Mouse (Mus musculus): ENCODE data around the gene Inpp5b. TPM values are rescaled to one million over a fixed set of nuclear protein-coding genes. Genes with fewer than 3 reads are reported as not detected.

The Inpp5b gene
- 43.2 and 49.7 TPM in 2 replicates for polyA plus RNA-seq (2015; fragmentation: Nextera tagmentation; extraction: Ambion mirVana)

DNA sequence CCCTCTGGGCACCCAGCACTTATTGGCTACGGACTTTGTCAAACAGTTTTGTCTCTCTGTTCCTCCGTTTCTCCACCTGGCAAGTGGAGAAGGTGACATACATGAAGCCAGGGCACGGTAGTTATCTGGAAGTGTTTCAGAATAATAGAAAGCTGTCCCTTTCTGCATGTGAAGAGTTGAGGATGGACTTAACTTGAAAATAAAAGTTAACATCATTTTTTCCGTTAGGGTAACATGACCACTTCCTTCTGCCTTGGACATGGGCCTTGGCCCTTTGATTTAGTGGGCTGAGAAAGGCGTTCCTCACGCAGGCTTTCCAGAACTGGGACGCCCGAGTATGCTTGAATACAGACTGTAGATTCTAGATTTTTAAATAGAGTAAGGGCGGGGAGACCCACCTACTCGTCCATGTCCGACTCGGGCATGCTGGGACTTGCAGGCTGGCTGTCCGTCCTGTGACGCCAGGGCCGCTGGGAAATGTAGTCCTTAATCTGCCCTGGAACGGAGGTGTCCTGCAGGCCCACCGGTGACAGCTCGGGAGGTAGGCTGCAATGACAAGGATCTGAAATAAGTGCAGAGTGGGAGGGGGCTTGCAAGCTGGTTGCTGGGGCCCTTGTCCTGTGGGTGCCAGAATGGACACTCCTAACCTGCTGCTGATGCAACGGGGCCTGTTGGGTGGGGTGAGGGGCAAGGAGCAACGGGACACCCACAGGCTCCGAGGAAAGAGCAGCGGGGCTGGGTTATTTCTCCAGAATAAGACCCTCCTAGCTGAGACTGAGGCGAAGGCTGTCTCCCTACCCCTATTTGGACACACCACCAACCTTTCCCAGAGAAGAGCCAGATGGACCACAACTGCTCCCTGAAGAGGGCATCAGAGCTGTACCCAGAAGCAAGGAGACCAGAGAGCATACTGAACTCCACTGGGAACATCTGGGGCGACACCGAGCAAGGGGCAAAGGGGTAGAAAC, at the start of gene Inpp5b:
TSS of gene Inpp5b (plus strand) at position 475 of the 968 bp plus-strand sequence.
- peak within 1 kb of the TSS; percentile 67 for H3K9ac ChIP-seq
- H3K4me2 ChIP-seq = peak within 1 kb of the TSS; percentile 67
- DNase-seq = peak; percentile 63
- no peak within 1 kb of the TSS for H3K27ac ChIP-seq
- no peaks in the 10 kb centered on the region for H3K9me3 ChIP-seq (replicated peaks)
- H3K4me1 ChIP-seq (replicated peaks) = peaks cover 37% of the 10 kb centered on the region
- peak within 1 kb of the TSS; percentile 59 for H3K4me3 ChIP-seq (replicated peaks)
- 14% methylated on average over 25 of the region's 25 CpGs for WGBS (ENCODE audit: insufficient replicate concordance)
- no peaks in the 10 kb centered on the region for H3K27me3 ChIP-seq
- ATAC-seq (ENCODE audit: low read depth) = peak; percentile 79
- no peaks in the 10 kb centered on the region for H3K36me3 ChIP-seq

DNA sequence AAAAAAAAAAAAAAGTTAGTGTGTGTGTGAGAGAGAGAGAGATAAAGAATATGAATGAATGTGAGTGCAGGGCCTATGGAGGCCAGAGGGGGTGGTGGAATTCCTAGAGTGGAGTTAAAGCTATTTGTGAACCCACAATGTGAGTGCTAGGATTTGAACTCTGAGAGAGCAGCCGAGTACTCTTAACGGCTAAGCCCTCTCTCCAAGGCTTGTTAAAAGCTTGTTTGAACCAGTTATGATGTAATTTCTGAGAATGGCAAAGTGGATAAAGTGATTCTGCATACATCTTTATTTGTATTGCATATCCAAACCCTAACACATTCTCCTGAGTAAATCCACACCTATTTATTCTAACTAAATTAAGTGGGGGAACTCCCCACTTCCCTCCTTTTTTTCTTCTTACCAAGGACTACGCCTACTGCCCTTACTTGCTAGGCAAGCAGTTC, 49.2 kb upstream of the Inpp5b start:
- no peaks in the 10 kb centered on the region for H3K27me3 ChIP-seq
- peak overlapping the region; percentile 60; the same call in 1 of the 2 replicates for H3K27ac ChIP-seq
- DNase-seq = no peak
- peaks cover 49% of the 10 kb centered on the region for H3K4me1 ChIP-seq (replicated peaks)
- ATAC-seq (ENCODE audit: low read depth) = no peak
- H3K9ac ChIP-seq = peak overlapping the region; percentile 87
- H3K9me3 ChIP-seq (replicated peaks) = no peaks in the 10 kb centered on the region
- peaks cover 14% of the 10 kb centered on the region; the same call in 1 of the 2 replicates for H3K36me3 ChIP-seq
- peak overlapping the region; percentile 85 for H3K4me3 ChIP-seq (replicated peaks)
- WGBS (ENCODE audit: insufficient replicate concordance) = 28% methylated on average over 3 of the region's 3 CpGs
- H3K4me2 ChIP-seq = peak overlapping the region; percentile 85

DNA sequence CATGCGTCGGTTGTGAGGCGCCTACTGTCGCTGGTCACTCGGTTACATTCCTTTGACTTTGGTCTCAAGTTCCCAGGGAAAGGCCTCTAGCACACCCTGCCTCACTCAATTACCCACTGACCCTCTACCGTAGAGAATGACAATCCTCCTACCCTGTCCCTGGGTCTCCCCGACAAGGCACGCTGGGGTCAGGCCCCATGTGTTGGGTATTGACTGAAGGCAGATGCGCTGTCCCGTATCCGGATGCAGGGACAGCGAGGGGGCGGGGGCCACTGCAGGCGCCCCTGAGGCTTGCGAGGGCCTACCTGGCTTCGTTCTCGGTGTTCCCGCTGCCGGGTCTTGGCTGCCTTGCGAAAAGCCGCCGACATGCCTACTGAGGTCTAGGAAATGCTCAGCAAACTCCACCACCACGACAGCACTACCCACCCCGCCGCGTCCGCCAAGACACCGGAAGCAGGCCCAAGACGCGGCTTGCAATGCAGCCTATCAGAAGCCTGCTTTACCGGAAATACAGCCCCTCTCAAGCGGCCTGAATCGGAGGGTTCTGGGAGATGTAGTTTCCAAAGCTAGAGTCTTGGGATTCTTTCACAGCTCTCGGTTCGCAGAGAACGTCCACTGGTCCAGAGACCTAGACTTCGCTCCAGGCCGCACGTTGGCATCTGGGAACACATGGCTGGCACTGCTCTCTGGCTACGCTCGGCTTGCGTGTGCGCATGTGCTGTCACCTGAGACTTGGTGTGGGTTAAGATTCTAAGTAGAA, 48.3 kb upstream of the Inpp5b start, which contains the start of gene Utp11:
TSS of gene Utp11 (minus strand) at position 466 of the 760 bp plus-strand sequence.
- Histone ChIP-seq H3K36me3 (peaks cover 5% of the 10 kb centered on the region; the same call in 1 of the 2 replicates), H3K9ac (peak within 1 kb of the TSS; percentile 87), H3K4me3 (replicated peaks) (peak within 1 kb of the TSS; percentile 85), H3K27me3 (no peaks in the 10 kb centered on the region), H3K9me3 (replicated peaks) (no peaks in the 10 kb centered on the region), H3K4me1 (replicated peaks) (peaks cover 49% of the 10 kb centered on the region), H3K27ac (peak within 1 kb of the TSS; percentile 60), H3K4me2 (peak within 1 kb of the TSS; percentile 85)
- peak; percentile 95 for ATAC-seq (ENCODE audit: low read depth)
- peak; percentile 83 for DNase-seq
- WGBS (ENCODE audit: insufficient replicate concordance) = under 1% methylated on average over 43 of the region's 43 CpGs

DNA sequence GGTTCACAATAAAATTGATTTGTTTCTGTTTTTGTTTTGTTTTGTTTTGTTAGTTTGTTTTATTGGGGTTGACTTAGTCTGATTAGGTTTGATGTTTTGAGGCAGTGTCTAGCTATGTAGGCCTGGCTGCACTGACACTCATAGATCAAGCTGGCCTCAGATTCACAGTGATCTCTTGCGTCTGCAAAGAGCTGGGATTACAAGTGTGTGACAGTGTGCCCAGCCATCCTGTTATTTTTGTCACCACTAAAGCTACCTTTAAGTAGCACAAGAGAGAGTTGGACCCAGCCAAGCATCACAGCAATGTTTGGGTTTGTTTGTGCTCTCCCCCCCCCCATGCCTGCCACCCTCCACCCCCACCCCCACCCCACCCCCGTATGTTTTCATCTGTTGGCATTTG, 47.1 kb upstream of the Inpp5b start:
- H3K9ac ChIP-seq = no peak overlapping the region
- ATAC-seq (ENCODE audit: low read depth) = no peak
- no peaks in the 10 kb centered on the region; the same call in 1 of the 2 replicates for H3K36me3 ChIP-seq
- H3K9me3 ChIP-seq (replicated peaks) = no peaks in the 10 kb centered on the region
- H3K27me3 ChIP-seq = 0 out of 2 replicates have a peak, but pooled peaks cover 2% of the 10 kb centered on the region
- no peak for DNase-seq
- H3K4me2 ChIP-seq = no peak overlapping the region
- 79% methylated on average over 2 of the region's 2 CpGs for WGBS (ENCODE audit: insufficient replicate concordance)
- H3K4me3 ChIP-seq (replicated peaks) = no peak overlapping the region
- no peak overlapping the region for H3K27ac ChIP-seq
- peaks cover 52% of the 10 kb centered on the region for H3K4me1 ChIP-seq (replicated peaks)

DNA sequence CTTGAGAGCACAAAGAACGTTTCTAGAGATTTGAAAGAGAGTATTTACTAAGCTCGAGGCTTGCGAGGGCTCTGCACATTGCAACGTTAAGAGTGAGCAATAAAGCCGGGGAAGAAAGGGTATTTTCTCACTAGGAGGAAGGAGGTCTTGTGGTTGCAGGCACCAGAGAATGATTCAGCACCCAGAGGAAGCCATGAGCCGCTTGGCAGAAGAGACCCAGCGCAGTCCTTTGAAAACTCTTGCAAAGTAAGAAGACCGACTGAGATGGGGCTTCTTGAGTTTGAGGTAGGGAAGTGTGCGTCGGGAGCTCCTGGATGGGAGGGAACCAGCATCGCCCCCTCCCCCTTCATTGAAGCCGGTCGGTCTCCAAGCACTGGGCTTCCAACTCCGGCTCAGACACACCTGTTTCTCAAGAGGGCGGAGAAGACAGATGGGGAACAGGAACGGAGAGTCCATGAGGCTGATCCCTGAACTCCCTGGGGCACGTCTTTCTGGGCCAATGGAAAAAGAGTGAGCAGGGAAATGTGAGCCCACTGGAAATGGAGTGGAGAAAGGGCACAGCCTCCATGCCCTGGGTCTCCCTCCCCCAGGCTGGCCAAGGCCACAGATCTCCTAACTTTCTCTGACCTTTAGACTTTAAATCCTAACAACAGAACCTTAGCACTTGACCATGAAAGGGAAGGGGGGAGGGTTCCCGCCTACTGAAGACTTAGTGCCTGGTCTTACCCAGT, 45.7 kb upstream of the Inpp5b start:
- H3K27me3 ChIP-seq = peaks cover 11% of the 10 kb centered on the region; the same call in 1 of the 2 replicates
- no peaks in the 10 kb centered on the region for H3K9me3 ChIP-seq (replicated peaks)
- peak overlapping the region; percentile 52 for H3K9ac ChIP-seq
- WGBS (ENCODE audit: insufficient replicate concordance) = 6% methylated on average over 18 of the region's 18 CpGs
- DNase-seq (no peak), ATAC-seq (ENCODE audit: low read depth) (no peak)
- H3K4me2 ChIP-seq = peak overlapping the region; percentile 48
- H3K27ac ChIP-seq = peak overlapping the region; percentile 30
- peak overlapping the region; percentile 22 for H3K4me3 ChIP-seq (replicated peaks)
- no peaks in the 10 kb centered on the region for H3K36me3 ChIP-seq
- peaks cover 61% of the 10 kb centered on the region for H3K4me1 ChIP-seq (replicated peaks)

DNA sequence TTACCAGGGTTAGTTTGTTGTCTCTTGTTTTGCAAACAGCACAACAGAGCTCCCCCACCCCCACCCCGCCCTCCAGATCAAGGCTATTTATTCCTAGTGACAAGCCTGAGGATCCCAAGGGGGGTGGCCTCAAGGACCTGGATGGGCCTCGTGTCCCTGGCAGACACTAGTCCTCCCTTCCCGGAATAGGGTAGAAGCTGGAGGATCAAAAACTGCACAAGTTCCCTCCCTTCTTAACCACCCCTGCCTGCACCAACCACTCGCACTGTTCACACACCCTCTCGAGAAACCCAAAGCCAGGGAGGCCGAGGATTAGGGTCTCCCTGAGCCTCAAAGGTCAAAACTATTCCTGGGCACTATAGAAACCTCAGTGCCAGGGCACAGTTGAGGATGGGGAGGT, 41.9 kb upstream of the Inpp5b start:
- no peak for ATAC-seq (ENCODE audit: low read depth)
- H3K36me3 ChIP-seq = no peaks in the 10 kb centered on the region
- peaks cover 17% of the 10 kb centered on the region; the same call in 1 of the 2 replicates for H3K27me3 ChIP-seq
- DNase-seq = no peak
- 26% methylated on average over 6 of the region's 6 CpGs for WGBS (ENCODE audit: insufficient replicate concordance)
- no peaks in the 10 kb centered on the region for H3K9me3 ChIP-seq (replicated peaks)
- H3K9ac ChIP-seq = peak overlapping the region; percentile 80
- H3K4me3 ChIP-seq (replicated peaks) = peak overlapping the region; percentile 75
- peak overlapping the region; percentile 67 for H3K27ac ChIP-seq
- peaks cover 70% of the 10 kb centered on the region for H3K4me1 ChIP-seq (replicated peaks)
- peak overlapping the region; percentile 98 for H3K4me2 ChIP-seq

DNA sequence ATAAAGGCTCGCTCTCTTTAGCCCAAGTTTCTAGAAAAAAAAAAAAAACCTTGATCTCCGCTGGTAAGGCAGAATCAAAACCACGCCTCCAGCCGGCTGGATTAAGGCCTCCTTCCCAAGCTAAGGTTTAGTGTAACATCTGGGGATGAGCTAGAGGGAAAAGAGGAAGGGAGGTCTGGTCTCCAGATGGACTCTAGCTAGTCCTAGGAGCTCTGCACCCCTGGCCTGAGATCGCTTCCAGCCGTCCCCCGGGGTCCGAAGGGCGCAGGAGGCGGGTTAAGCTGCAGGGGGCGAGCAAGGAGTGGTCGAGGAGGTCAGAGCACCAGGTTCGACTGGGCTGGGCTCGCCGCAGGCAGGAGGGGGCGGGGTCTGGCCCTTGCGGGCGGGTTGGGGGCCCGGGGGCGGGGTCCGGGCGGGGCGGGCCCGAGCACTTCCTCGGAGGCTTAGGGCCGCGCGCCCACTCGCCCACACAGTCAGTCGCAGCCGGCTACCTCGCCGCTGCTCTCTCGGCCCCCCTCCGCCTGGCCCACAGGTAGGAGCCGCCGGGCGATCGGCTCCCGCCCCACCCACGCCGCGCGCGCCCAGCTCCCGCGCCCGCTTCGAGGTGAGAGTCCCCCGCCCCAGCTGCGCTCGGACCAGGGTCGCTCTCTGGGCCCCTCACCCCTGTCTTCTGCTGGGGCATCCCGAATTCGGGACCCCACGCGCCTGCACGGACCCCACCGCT, 41.2 kb upstream of the Inpp5b start, which contains the start of gene Fhl3:
TSS of gene Fhl3 (plus strand) at position 454 of the 724 bp plus-strand sequence.
- no peak for DNase-seq
- peaks cover 71% of the 10 kb centered on the region for H3K4me1 ChIP-seq (replicated peaks)
- WGBS (ENCODE audit: insufficient replicate concordance) = 1% methylated on average over 47 of the region's 59 CpGs

DNA sequence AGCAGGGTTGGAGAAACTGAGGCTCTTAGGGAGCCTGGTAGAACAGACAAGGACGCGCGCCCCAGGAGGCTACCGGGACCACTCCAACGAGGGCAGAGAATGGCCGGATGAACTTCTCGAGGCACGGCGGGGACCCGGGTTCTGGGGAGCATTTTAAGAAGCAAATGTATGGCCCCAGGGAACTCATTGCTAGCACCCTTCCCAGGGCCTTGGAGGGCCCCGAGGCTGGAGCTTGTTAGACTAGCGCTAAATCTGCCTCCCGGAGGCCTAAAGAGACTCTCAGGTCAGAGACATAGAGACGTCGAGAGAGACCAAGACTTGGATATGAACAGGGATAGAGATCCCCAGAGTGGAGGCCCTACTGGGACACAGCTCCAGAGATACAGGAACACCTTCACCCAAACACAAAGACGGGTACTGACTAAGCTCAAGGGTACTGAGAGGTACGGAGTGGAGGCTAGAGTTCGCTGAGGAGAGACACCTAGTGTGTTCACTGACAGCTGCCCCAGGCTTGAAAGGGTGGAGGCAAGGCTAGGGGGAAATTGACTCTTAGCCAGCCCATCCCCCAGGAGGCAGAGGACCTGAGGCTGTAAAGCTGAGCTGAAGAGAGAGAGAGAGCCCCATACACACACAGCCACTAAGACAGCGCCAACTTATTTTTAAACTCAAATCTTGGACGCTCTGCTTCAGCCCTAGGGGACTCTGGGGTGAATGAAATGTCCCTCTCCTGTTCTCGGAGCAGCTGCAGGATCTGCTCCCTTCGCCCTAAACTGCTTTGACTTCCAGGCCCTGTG, 40.4 kb upstream of the Inpp5b start:
- peak overlapping the region; percentile 98 for H3K4me2 ChIP-seq
- H3K4me3 ChIP-seq (replicated peaks) = peak overlapping the region; percentile 75
- H3K27ac ChIP-seq = peak overlapping the region; percentile 69
- H3K9me3 ChIP-seq (replicated peaks) = no peaks in the 10 kb centered on the region
- H3K36me3 ChIP-seq = peaks cover 3% of the 10 kb centered on the region; the same call in 1 of the 2 replicates
- peaks cover 17% of the 10 kb centered on the region; the same call in 1 of the 2 replicates for H3K27me3 ChIP-seq
- 6% methylated on average over 22 of the region's 22 CpGs for WGBS (ENCODE audit: insufficient replicate concordance)
- ATAC-seq (ENCODE audit: low read depth) (0 out of 2 replicates have a peak, but pooled peaks have one; percentile 9), DNase-seq (no peak)
- H3K4me1 ChIP-seq (replicated peaks) = peaks cover 67% of the 10 kb centered on the region
- peak overlapping the region; percentile 80 for H3K9ac ChIP-seq

More for the DNA sequence above, 41.2 kb upstream of the Inpp5b start, which contains the start of gene Fhl3:
- H3K36me3 ChIP-seq = no peaks in the 10 kb centered on the region
- H3K27me3 ChIP-seq = peaks cover 17% of the 10 kb centered on the region; the same call in 1 of the 2 replicates
- peak within 1 kb of the TSS; percentile 75 for H3K4me3 ChIP-seq (replicated peaks)
- H3K9me3 ChIP-seq (replicated peaks) = no peaks in the 10 kb centered on the region
- H3K27ac ChIP-seq = peak within 1 kb of the TSS; percentile 69
- ATAC-seq (ENCODE audit: low read depth) = peak; percentile 70
- peak within 1 kb of the TSS; percentile 98 for H3K4me2 ChIP-seq
- peak within 1 kb of the TSS; percentile 80 for H3K9ac ChIP-seq

DNA sequence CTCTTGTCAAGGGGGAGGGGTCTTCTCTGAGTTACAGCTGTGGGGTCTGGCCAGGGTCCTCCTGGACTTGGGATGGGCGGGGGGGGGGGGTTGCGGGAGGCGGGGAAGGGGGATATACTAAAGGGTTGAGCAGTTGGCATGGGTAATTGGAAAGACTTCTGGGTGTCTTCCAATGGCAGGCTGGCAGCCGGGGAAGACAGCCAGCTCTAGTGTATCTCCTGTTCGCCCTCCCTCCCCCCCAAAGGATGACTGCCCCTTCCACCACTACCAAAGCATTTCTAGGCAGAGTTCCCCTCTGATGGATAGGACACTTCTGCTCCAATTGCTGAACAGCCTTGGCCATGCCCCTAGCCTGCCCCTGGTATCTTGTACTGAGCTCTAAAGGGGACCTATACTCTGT, 39.7 kb upstream of the Inpp5b start:
- Histone ChIP-seq H3K36me3 (peaks cover 5% of the 10 kb centered on the region), H3K9me3 (replicated peaks) (no peaks in the 10 kb centered on the region), H3K4me2 (peak overlapping the region; percentile 98), H3K27ac (peak overlapping the region; percentile 22; the same call in 1 of the 2 replicates), H3K9ac (peak overlapping the region; percentile 80), H3K4me3 (replicated peaks) (peak overlapping the region; percentile 75), H3K4me1 (replicated peaks) (peaks cover 62% of the 10 kb centered on the region), H3K27me3 (peaks cover 17% of the 10 kb centered on the region; the same call in 1 of the 2 replicates)
- ATAC-seq (ENCODE audit: low read depth) (no peak), DNase-seq (no peak)
- WGBS (ENCODE audit: insufficient replicate concordance) = 63% methylated on average over 5 of the region's 5 CpGs

Data from liver, embryonic 13.5 days (tissue).